Mouse (Mus musculus) regulatory T cell (primary cell): ENCODE results near the gene Kcng1.

Source experiments
- in situ Hi-C: fragments of 300-600 bp; cut with MboI, MseI; formaldehyde crosslinking; loops from one replicate; pipeline ENCODE4 v1.15.1; 2025; ENCODE audit warnings: high pct_unique_total_duplicates

Kcng1 gene

GRCm38 (mm10) chr2:168281582-168281981 is at the start of gene Kcng1:
TSS of gene Kcng1 (minus strand) at chr2:168281736.
- in situ Hi-C loops = no loop called here

GRCm38 (mm10) chr2:168330421-168331070 is 49.0 kb upstream of the Kcng1 start:
- in situ Hi-C loops = no loop called here

GRCm38 (mm10) chr2:168321716-168322374 is 40.3 kb upstream of the Kcng1 start:
- in situ Hi-C loops = loop anchor here (5.0 kb wide), 1 partner anchor 970 kb away; no protein-coding TSS in a partner anchor

- in situ Hi-C loops = loop anchor here (5.0 kb wide), 1 partner anchor 972 kb away; no protein-coding TSS in a partner anchor
These were observed 39.0 kb upstream of the Kcng1 start for GRCm38 (mm10) chr2:168320388-168321182.

GRCm38 (mm10) chr2:168314646-168315446 is 33.3 kb upstream of the Kcng1 start:
- in situ Hi-C loops = no loop called here

- in situ Hi-C loops = no loop called here
These were observed 31.0 kb upstream of the Kcng1 start for GRCm38 (mm10) chr2:168312504-168312903.

- in situ Hi-C loops = no loop called here
These were observed 29.5 kb upstream of the Kcng1 start for GRCm38 (mm10) chr2:168311006-168311405.

- in situ Hi-C loops = no loop called here
These were observed 27.4 kb upstream of the Kcng1 start for GRCm38 (mm10) chr2:168308916-168309315.

GRCm38 (mm10) chr2:168299650-168300049 is 18.1 kb upstream of the Kcng1 start:
- in situ Hi-C loops = no loop called here

- in situ Hi-C loops = no loop called here
These were observed 15.0 kb upstream of the Kcng1 start for GRCm38 (mm10) chr2:168296530-168296929.

- in situ Hi-C loops = no loop called here
These were observed 11.0 kb upstream of the Kcng1 start for GRCm38 (mm10) chr2:168292521-168292920.

GRCm38 (mm10) chr2:168292041-168292440 is 10.5 kb upstream of the Kcng1 start:
- in situ Hi-C loops = no loop called here

- in situ Hi-C loops = no loop called here
These were observed 8.3 kb upstream of the Kcng1 start for GRCm38 (mm10) chr2:168289851-168290250.

GRCm38 (mm10) chr2:168289016-168289415 is 7.5 kb upstream of the Kcng1 start:
- in situ Hi-C loops = no loop called here

GRCm38 (mm10) chr2:168286987-168287386 is 5.5 kb upstream of the Kcng1 start:
- in situ Hi-C loops = no loop called here

GRCm38 (mm10) chr2:168285143-168285542 is 3.6 kb upstream of the Kcng1 start:
- in situ Hi-C loops = no loop called here

- in situ Hi-C loops = no loop called here
These were observed 581 bp downstream of the Kcng1 start for GRCm38 (mm10) chr2:168280729-168281581.

- in situ Hi-C loops = no loop called here
These were observed 7.1 kb downstream of the Kcng1 start for GRCm38 (mm10) chr2:168274374-168274935.

GRCm38 (mm10) chr2:168273387-168273786 is 8.1 kb downstream of the Kcng1 start:
- in situ Hi-C loops = no loop called here

- in situ Hi-C loops = no loop called here
These were observed 13.5 kb downstream of the Kcng1 start for GRCm38 (mm10) chr2:168268033-168268432.
